Mouse (Mus musculus) T-helper 1 cell (primary cell): ENCODE data around the gene Tcf21.

Source experiments
- in situ Hi-C: fragments of 300-600 bp; cut with MboI, MseI; formaldehyde crosslinking; loops from one replicate; pipeline ENCODE4 v1.15.1; 2025; ENCODE audit warnings: high pct_unique_total_duplicates

Tcf21 gene

GRCm38 (mm10) chr10:22815461-22816236 is 4.3 kb downstream of the Tcf21 start:
- in situ Hi-C loops: no loop called here

GRCm38 (mm10) chr10:22814771-22815170 is 5.2 kb downstream of the Tcf21 start:
- in situ Hi-C loops: no loop called here

GRCm38 (mm10) chr10:22814294-22814693 is 5.7 kb downstream of the Tcf21 start:
- in situ Hi-C loops: no loop called here

DNA sequence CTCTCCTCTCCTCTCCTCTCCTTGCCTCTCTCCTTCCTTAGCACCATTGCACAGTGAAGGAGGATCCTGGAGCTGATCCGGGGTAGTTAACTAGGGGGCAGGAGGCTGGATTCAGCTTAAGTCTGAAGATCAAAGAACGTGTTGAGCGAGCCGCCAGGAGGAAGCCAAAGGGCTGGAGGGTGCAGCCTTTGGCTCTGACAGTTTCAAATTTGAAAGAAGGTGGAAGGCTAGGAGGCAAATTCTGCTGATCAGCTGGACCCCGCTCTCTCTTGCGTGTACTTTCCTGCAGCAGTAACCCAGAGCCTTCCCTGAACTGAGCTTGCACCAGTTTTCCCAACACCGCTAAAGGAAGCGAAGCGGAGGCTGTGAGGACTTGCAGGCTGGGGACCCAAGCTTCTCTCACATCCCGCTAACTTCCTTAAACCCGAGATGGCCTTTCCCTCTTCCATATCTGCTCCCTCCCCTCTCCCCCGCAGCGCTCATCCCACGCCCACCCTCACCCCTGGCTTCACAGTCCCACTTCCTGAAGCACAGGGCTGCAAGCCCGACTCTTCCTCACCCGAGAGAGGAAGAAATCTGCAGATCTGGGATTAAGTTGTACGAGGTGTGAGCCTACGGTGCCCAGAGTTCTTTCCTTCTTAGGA is 6.5 kb downstream of the Tcf21 start:
- in situ Hi-C loops: no loop called here

DNA sequence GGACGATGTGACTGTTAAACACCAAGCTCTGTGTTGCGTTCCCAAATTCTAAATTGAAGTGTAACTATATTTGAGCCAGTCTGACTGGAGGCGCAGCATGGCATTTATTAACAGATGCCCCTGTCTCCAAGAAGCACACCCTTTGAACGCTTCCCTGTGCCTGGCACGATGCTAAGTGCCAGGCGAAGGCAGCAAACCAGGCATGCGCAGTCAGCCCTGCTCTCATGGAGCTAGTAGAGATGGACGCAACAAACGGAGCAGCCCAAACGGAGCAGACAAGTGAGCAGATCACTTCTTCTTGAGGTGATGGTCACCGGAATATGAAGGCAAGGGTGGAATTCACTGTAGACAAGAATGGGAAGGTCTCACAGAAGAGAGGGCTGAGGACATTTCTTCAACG is 8.1 kb downstream of the Tcf21 start:
- in situ Hi-C loops: no loop called here

DNA sequence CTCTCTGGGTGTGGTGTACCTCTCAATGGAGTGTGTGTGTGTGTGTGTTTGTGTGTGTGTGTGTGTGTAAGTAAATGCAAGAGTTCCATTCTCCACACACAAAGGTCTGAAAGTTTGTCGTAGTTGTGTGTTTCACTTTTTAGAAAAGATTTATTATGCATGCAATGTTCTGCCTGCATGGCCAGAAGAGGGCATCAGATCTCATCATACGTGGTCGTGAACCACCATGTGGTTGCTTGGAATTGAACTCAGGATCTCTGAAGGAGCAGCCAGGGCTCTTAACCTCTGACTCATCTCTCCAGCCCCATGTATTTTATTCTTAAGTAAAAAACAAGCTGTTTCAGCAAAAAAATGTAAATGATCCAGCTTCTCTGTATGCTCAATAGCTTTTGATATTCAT is 37.3 kb downstream of the Tcf21 start:
- in situ Hi-C loops: loop anchor here (5.0 kb wide), 1 partner anchor 300 kb away; no protein-coding TSS in a partner anchor

DNA sequence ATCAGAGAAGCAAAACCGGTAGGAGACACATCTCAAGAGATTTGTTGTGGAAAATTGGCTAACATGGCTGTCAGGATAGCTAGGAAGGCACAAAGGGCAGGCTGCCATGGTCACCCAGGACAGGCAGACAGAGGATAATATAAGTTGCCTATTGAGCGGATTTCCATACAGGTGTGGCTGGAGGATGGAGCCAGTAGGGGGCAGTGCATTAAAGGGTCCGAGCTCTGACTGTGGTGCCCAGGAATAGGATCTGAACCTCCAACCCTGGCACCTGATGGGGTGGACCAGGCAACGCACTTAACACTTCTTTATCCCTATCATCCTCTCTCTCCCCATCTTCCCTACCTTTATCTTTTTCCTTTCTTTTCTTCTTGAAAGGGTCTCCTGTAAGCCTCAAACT is 38.5 kb downstream of the Tcf21 start:
- in situ Hi-C loops: loop anchor here (5.0 kb wide), 1 partner anchor 301 kb away; no protein-coding TSS in a partner anchor

DNA sequence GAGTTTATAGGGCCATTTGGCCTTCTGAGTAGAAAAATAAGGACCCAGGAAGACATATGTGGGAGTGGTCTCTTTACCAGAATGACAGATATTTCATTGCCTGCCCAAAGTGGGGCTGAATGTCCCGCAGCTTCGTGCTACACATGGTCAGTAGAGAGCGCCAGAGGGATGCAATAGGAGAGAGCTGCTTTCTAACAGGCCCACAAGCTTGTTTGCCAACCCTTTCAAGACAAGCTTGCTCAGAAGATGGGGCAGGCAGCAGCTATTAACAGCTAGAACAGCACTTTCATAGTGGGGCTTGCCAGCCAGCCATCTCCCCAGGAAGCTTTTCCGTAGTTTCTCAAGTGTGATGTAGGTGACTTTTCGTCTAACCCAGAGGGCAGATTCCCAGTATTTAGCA is 42.0 kb downstream of the Tcf21 start:
- in situ Hi-C loops: loop anchor here (5.0 kb wide), 1 partner anchor 201 kb away; no protein-coding TSS in a partner anchor

DNA sequence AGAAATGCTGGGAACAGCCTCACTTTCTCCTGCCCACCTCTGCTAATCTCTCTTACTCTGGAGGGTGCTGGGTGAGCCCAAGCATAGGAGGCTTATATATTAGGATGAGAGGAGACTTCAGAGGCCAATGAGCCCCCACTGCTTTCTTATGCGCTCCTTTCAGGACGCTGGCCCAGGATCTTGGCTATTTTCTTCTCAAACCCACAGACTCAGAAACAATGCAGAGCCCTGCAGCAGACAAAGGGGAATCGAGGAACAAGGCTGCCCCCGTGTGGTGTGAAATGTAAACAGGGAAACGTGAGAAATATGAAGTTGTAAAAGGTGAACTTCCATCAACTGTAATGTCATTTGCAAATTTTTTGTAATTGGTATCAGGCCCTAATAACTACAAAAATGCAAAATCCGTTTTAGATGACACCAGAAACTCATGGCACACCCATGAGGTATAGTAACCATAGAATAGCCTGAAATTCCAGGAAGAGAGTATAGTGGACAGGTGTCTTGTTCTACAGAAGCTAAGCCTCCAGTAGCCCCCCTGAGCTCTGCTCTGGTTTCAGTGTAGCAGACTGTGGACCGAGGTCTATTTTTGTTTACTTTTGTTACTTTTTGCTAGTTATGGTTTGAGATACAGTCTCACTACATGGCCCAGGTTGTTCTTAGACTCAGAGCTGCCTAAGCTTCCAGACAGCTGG is 43.8 kb downstream of the Tcf21 start:
- in situ Hi-C loops: loop anchor here (5.0 kb wide), 1 partner anchor 199 kb away; no protein-coding TSS in a partner anchor

- in situ Hi-C loops: loop anchor here (5.0 kb wide), 1 partner anchor 198 kb away; no protein-coding TSS in a partner anchor
Measured at GRCm38 (mm10) chr10:22775456-22775855, 44.5 kb downstream of the Tcf21 start.

GRCm38 (mm10) chr10:22774626-22775025 is 45.3 kb downstream of the Tcf21 start:
- in situ Hi-C loops: loop anchor here (5.0 kb wide), 1 partner anchor 197 kb away; no protein-coding TSS in a partner anchor
